Mouse (Mus musculus) intestine, embryonic 14.5 days (tissue): ENCODE data around the gene Atg9a. TPM values are rescaled to one million over a fixed set of nuclear protein-coding genes. Genes with fewer than 3 reads are reported as not detected.

Experiments used
- microRNA-seq: library from miRNA; unstranded; fragments of <30 nt; microRNA quantifications from one replicate; pipeline ENCODE4, GENCODE M21; 2016
- polyA plus RNA-seq: library from polyadenylated mRNA; unstranded; fragments of >200 nt; fragmentation: Nextera tagmentation; extraction: Ambion mirVana; gene quantifications from 2 replicates; pipeline ENCODE4 v1.2.1, GENCODE M21; 2014

Atg9a gene
- polyA plus RNA-seq, 1 experiment from 2014 or later, result 26.3 TPM

Small RNA genes within 50 kb of the gene (microRNA-seq; reads per million reads assigned to microRNA genes)
- gene Gm27943, result not detected

Other genes starting within 250 kb of the Atg9a start
- 28.8 and 33.7 TPM in 2 replicates for gene Ihh, start 240.5 kb downstream of the Atg9a start, polyA plus RNA-seq
- 8.3 and 10.5 TPM in 2 replicates for gene Nhej1, start 67.0 kb downstream of the Atg9a start, polyA plus RNA-seq
- 1.4 and 1.8 TPM in 2 replicates for gene Slc23a3, start 58.3 kb downstream of the Atg9a start, polyA plus RNA-seq
- 41.6 and 41.7 TPM in 2 replicates for gene Cnppd1, start 49.5 kb downstream of the Atg9a start, polyA plus RNA-seq
- gene Retreg2, start 49.4 kb downstream of the Atg9a start, polyA plus RNA-seq, result 50.1 and 51.1 TPM in 2 replicates
- gene Zfand2b, start 23.6 kb downstream of the Atg9a start, polyA plus RNA-seq, result 36.5 and 38.8 TPM in 2 replicates
- gene Abcb6, start 11.8 kb downstream of the Atg9a start, polyA plus RNA-seq, result 17.8 and 21.7 TPM in 2 replicates
- gene Ankzf1, start within 50 bp of the Atg9a start, polyA plus RNA-seq, result 20.2 and 23.0 TPM in 2 replicates
- 15.1 and 19.2 TPM in 2 replicates for gene Glb1l, start 18.6 kb upstream of the Atg9a start, polyA plus RNA-seq
- gene Stk16, start 18.6 kb upstream of the Atg9a start, polyA plus RNA-seq, result 116 and 131 TPM in 2 replicates
- gene Tuba4a, start 27.7 kb upstream of the Atg9a start, polyA plus RNA-seq, result 68.7 and 86.5 TPM in 2 replicates
- gene A630095N17Rik, start 39.9 kb upstream of the Atg9a start, polyA plus RNA-seq, result not detected in 2 replicates
- gene Dnajb2, start 44.2 kb upstream of the Atg9a start, polyA plus RNA-seq, result 14.2 TPM in 2 replicates
- 2.9 and 3.4 TPM in 2 replicates for gene Ptprn, start 72.3 kb upstream of the Atg9a start, polyA plus RNA-seq
- 13.0 and 13.4 TPM in 2 replicates for gene Resp18, start 86.2 kb upstream of the Atg9a start, polyA plus RNA-seq
- gene Dnpep, start 125.8 kb upstream of the Atg9a start, polyA plus RNA-seq, result 133 and 137 TPM in 2 replicates
- 72.4 and 73.2 TPM in 2 replicates for gene Des, start 168.1 kb upstream of the Atg9a start, polyA plus RNA-seq
- gene Speg, start 183.1 kb upstream of the Atg9a start, polyA plus RNA-seq, result 46.7 and 55.2 TPM in 2 replicates
- gene Gmppa, start 243.7 kb upstream of the Atg9a start, polyA plus RNA-seq, result 69.4 and 72.1 TPM in 2 replicates